Mouse (Mus musculus) MEL (cell line): ENCODE measurements around the gene Fyn. TPM values are rescaled to one million over a fixed set of nuclear protein-coding genes. Genes with fewer than 3 reads are reported as not detected.

Experiments used
- DNase-seq: peaks from one replicate; pipeline ENCODE4 v3.0.0; 2011; ENCODE audit warnings: low read depth, low spot score
- H3K27ac ChIP-seq: 2 replicates; pipeline ENCODE4 v1.5.1; 2012; ENCODE audit warnings: low read depth, mild to moderate bottlenecking, control low read depth, low read length, moderate library complexity; ENCODE audit not compliant: control insufficient read depth
- H3K27me3 ChIP-seq, 2 experiments: fragments of 150-350 bp in 1 of 2; sonication (generic) in 1 of 2; 2 replicates each; pipeline ENCODE4 v1.6.1; 2012; ENCODE audit warnings: low read length in 2 of 2, mild to moderate bottlenecking in 2 of 2, improper control_type of control experiment in 1 of 2, moderate library complexity in 1 of 2; ENCODE audit not compliant: insufficient read depth in 2 of 2, control insufficient read depth in 1 of 2
- H3K36me3 ChIP-seq, 2 experiments: 2 replicates each; pipeline ENCODE4 v1.6.1; 2012 to 2014; ENCODE audit warnings: low read length in 2 of 2, improper control_type of control experiment in 1 of 2, inconsistent platforms in 1 of 2, mild to moderate bottlenecking in 1 of 2; ENCODE audit not compliant: insufficient read depth in 2 of 2, control insufficient read depth in 1 of 2
- H3K4me1 ChIP-seq, 2 experiments: fragments of 150-350 bp in 1 of 2; sonication (generic) in 1 of 2; 2 replicates each; pipeline ENCODE4 v1.6.1; 2012; ENCODE audit warnings: low read length in 2 of 2, improper control_type of control experiment in 1 of 2, mild to moderate bottlenecking in 1 of 2; ENCODE audit not compliant: insufficient read depth in 2 of 2, control insufficient read depth in 1 of 2
- H3K4me3 ChIP-seq, 2 experiments: fragments of 150-350 bp in 1 of 2; sonication (generic) in 1 of 2; 2 replicates each; pipeline ENCODE4 v1.5.1; 2012; ENCODE audit warnings: low read depth in 2 of 2, low read length in 2 of 2, mild to moderate bottlenecking in 2 of 2, moderate library complexity in 2 of 2, control low read depth in 1 of 2, improper control_type of control experiment in 1 of 2; ENCODE audit not compliant: control insufficient read depth in 1 of 2, insufficient read depth in 1 of 2
- H3K79me2 ChIP-seq: 2 replicates; pipeline ENCODE4 v1.6.1; 2012; ENCODE audit warnings: mild to moderate bottlenecking, low read length, moderate library complexity; ENCODE audit not compliant: control insufficient read depth, poor library complexity, insufficient read depth
- H3K9ac ChIP-seq: 2 replicates; pipeline ENCODE4 v1.6.1; 2012; ENCODE audit warnings: low read depth, mild to moderate bottlenecking, control low read depth, low read length, moderate library complexity; ENCODE audit not compliant: control insufficient read depth, poor library complexity, severe bottlenecking
- H3K9me3 ChIP-seq: fragments of 150-350 bp; sonication (generic); replicated peaks from 2 replicates; pipeline ENCODE4 v1.6.1; 2012; ENCODE audit warnings: mild to moderate bottlenecking, low read length, improper control_type of control experiment, moderate library complexity; ENCODE audit not compliant: insufficient read depth
- BHLHE40 ChIP-seq: IDR thresholded peaks from 2 replicates; pipeline ENCODE4 v1.6.1; 2012; ENCODE audit warnings: low read depth, mild to moderate bottlenecking, inconsistent platforms, low read length, improper control_type of control experiment, borderline replicate concordance
- CHD1 ChIP-seq: IDR thresholded peaks from 2 replicates; pipeline ENCODE4 v1.6.1; 2012; ENCODE audit warnings: low read depth, mild to moderate bottlenecking, inconsistent platforms, low read length, improper control_type of control experiment
- CHD2 ChIP-seq: IDR thresholded peaks from 2 replicates; pipeline ENCODE4 v1.6.1; 2011; ENCODE audit warnings: low read length, improper control_type of control experiment
- CTCF ChIP-seq, 3 experiments: IDR thresholded peaks in 2 of 3; conservative IDR thresholded peaks in 1 of 3; 2 replicates each; pipeline ENCODE4 v1.5.1; 2011 to 2012; ENCODE audit warnings: low read length in 3 of 3, low read depth in 2 of 3, mild to moderate bottlenecking in 2 of 3, improper control_type of control experiment in 1 of 3, inconsistent platforms in 1 of 3, mixed read lengths in 1 of 3, moderate library complexity in 1 of 3; ENCODE audit not compliant: control insufficient read depth in 1 of 3, insufficient read depth in 1 of 3, poor library complexity in 1 of 3, severe bottlenecking in 1 of 3
- E2F4 ChIP-seq: IDR thresholded peaks from 2 replicates; pipeline ENCODE4 v1.6.1; 2011; ENCODE audit warnings: low read depth, low read length, improper control_type of control experiment, borderline replicate concordance
- ELF1 ChIP-seq: IDR thresholded peaks from 2 replicates; pipeline ENCODE4 v1.6.1; 2014; ENCODE audit warnings: low read depth, mild to moderate bottlenecking, inconsistent platforms, low read length, improper control_type of control experiment, moderate library complexity
- GABPA ChIP-seq: IDR thresholded peaks from 2 replicates; pipeline ENCODE4 v1.6.1; 2012; ENCODE audit warnings: low read depth, mild to moderate bottlenecking, inconsistent platforms, low read length, improper control_type of control experiment, moderate library complexity
- GATA1 ChIP-seq: IDR thresholded peaks from 2 replicates; pipeline ENCODE4 v1.6.1; 2011; ENCODE audit warnings: low read depth, low read length, improper control_type of control experiment
- HCFC1 ChIP-seq: IDR thresholded peaks from 2 replicates; pipeline ENCODE4 v1.6.1; 2012; ENCODE audit warnings: low read depth, mild to moderate bottlenecking, inconsistent platforms, low read length, improper control_type of control experiment, moderate library complexity
- MAFK ChIP-seq: IDR thresholded peaks from 2 replicates; pipeline ENCODE4 v1.6.1; 2011; ENCODE audit warnings: low read depth, mild to moderate bottlenecking, low read length, improper control_type of control experiment, borderline replicate concordance
- MAZ ChIP-seq: IDR thresholded peaks from 2 replicates; pipeline ENCODE4 v1.6.1; 2012; ENCODE audit warnings: low read depth, mild to moderate bottlenecking, inconsistent platforms, low read length, improper control_type of control experiment
- MXI1 ChIP-seq: IDR thresholded peaks from 2 replicates; pipeline ENCODE4 v1.6.1; 2011; ENCODE audit warnings: mild to moderate bottlenecking, low read depth, low read length, improper control_type of control experiment
- NELFE ChIP-seq: IDR thresholded peaks from 2 replicates; pipeline ENCODE4 v1.6.1; 2011; ENCODE audit warnings: low read depth, low read length, improper control_type of control experiment
- NRF1 ChIP-seq: IDR thresholded peaks from 2 replicates; pipeline ENCODE4 v1.6.1; 2014; ENCODE audit warnings: low read depth, mild to moderate bottlenecking, inconsistent platforms, low read length, improper control_type of control experiment, moderate library complexity; ENCODE audit not compliant: poor library complexity, insufficient read depth, severe bottlenecking
- SIN3A ChIP-seq: IDR thresholded peaks from 2 replicates; pipeline ENCODE4 v1.6.1; 2012; ENCODE audit warnings: low read length, improper control_type of control experiment, inconsistent platforms
- SMC3 ChIP-seq: IDR thresholded peaks from 2 replicates; pipeline ENCODE4 v1.6.1; 2011; ENCODE audit warnings: low read depth, low read length, improper control_type of control experiment
- TAL1 ChIP-seq: IDR thresholded peaks from 2 replicates; pipeline ENCODE4 v1.6.1; 2012; ENCODE audit warnings: mild to moderate bottlenecking, inconsistent platforms, low read length, moderate library complexity, mixed read lengths
- UBTF ChIP-seq: IDR thresholded peaks from 2 replicates; pipeline ENCODE4 v1.6.1; 2012; ENCODE audit warnings: low read depth, mild to moderate bottlenecking, inconsistent platforms, low read length, improper control_type of control experiment, moderate library complexity, borderline replicate concordance; ENCODE audit not compliant: insufficient read depth
- USF1 ChIP-seq: IDR thresholded peaks from 2 replicates; pipeline ENCODE4 v1.6.1; 2014; ENCODE audit warnings: low read depth, mild to moderate bottlenecking, inconsistent platforms, low read length, improper control_type of control experiment, moderate library complexity
- USF2 ChIP-seq, 2 experiments: IDR thresholded peaks; 2 replicates each; pipeline ENCODE4 v1.6.1; 2011 to 2012; ENCODE audit warnings: improper control_type of control experiment in 2 of 2, low read length in 2 of 2, borderline replicate concordance in 1 of 2, inconsistent platforms in 1 of 2, low read depth in 1 of 2, mild to moderate bottlenecking in 1 of 2; ENCODE audit not compliant: insufficient read depth in 1 of 2
- ZC3H11A ChIP-seq: IDR thresholded peaks from 2 replicates; pipeline ENCODE4 v1.6.1; 2012; ENCODE audit warnings: low read depth, mild to moderate bottlenecking, inconsistent platforms, low read length, improper control_type of control experiment
- ZMIZ1 ChIP-seq: IDR thresholded peaks from 2 replicates; pipeline ENCODE4 v1.6.1; 2012; ENCODE audit warnings: low read depth, mild to moderate bottlenecking, inconsistent platforms, low read length, improper control_type of control experiment, moderate library complexity
- ZNF384 ChIP-seq: IDR thresholded peaks from 2 replicates; pipeline ENCODE4 v1.6.1; 2012; ENCODE audit warnings: low read depth, mild to moderate bottlenecking, inconsistent platforms, low read length, improper control_type of control experiment
- polyA plus RNA-seq, 2 experiments: library from polyadenylated mRNA; stranded (reverse) in 1 of 2; unstranded in 1 of 2; fragments of >175 nt in 1 of 2; fragments of >200 nt in 1 of 2; gene quantifications; 2 replicates each; pipeline versions ENCODE4 v1.2.1 to v1.2.4; 2012; ENCODE audit warnings: low replicate concordance in 2 of 2, low read depth in 1 of 2; ENCODE audit not compliant: insufficient read length in 2 of 2, insufficient read depth in 1 of 2, missing spikeins in 1 of 2
- total RNA-seq: library from RNA; depleted of rRNA; stranded (reverse); fragments of 300-350 nt; gene quantifications from 2 replicates; pipeline ENCODE4 v1.2.3, GENCODE M21; 2012

Fyn gene
- total and polyA plus RNA-seq, 3 experiments = 0.03 TPM; not detected in 2

GRCm38 (mm10) chr10:39506353-39506752 is 137.7 kb downstream of the Fyn start:
- H3K4me3 ChIP-seq = no peak overlapping the region
- H3K9me3 ChIP-seq = no peaks in the 10 kb centered on the region
- H3K27me3 ChIP-seq = no peaks in the 10 kb centered on the region
- TF ChIP-seq USF1 (no peak), USF2 (IDR thresholded peaks at IDR 0.05; ENCODE audit: borderline replicate concordance in 1 of 2, insufficient read depth in 1 of 2, low read depth in 1 of 2, low read length in 2 of 2) (no peak), HCFC1 (no peak)
- TF ChIP-seq, all 39 proteins: peak for 0
- no peaks in the 10 kb centered on the region for H3K4me1 ChIP-seq
- no peaks in the 10 kb centered on the region for H3K79me2 ChIP-seq
- no peak overlapping the region for H3K27ac ChIP-seq
- no peak for DNase-seq
- no peaks in the 10 kb centered on the region for H3K36me3 ChIP-seq
- no peak overlapping the region for H3K9ac ChIP-seq

- DNase-seq = no peak
- Histone ChIP-seq H3K4me3 (no peak overlapping the region), H3K9me3 (no peaks in the 10 kb centered on the region), H3K27ac (no peak overlapping the region), H3K79me2 (no peaks in the 10 kb centered on the region), H3K9ac (no peak overlapping the region), H3K4me1 (no peaks in the 10 kb centered on the region), H3K27me3 (no peaks in the 10 kb centered on the region), H3K36me3 (no peaks in the 10 kb centered on the region)
- TF ChIP-seq BHLHE40 = no peak
- no peak for TF ChIP-seq CTCF (IDR thresholded peaks at IDR 0.05 in 2 of 3, conservative IDR thresholded peaks at IDR 0.05 in 1 of 3; ENCODE audit: control insufficient read depth in 1 of 3, insufficient read depth in 1 of 3, low read depth in 2 of 3, low read length in 3 of 3, poor library complexity in 1 of 3, severe bottlenecking in 1 of 3)
- TF ChIP-seq CHD2 = no peak
- TF ChIP-seq MXI1 = no peak
- no peak for TF ChIP-seq NRF1
- no peak for TF ChIP-seq GATA1
- no peak for TF ChIP-seq TAL1
- TF ChIP-seq MAZ = no peak
- TF ChIP-seq MAFK = no peak
- no peak for TF ChIP-seq E2F4
- TF ChIP-seq UBTF = no peak
- no peak for TF ChIP-seq ZC3H11A
- TF ChIP-seq SIN3A = no peak
- TF ChIP-seq SMC3 = no peak
- no peak for TF ChIP-seq ZNF384
- TF ChIP-seq NELFE = no peak
- no peak for TF ChIP-seq ELF1
- TF ChIP-seq GABPA = no peak
- no peak for TF ChIP-seq ZMIZ1
- no peak for TF ChIP-seq CHD1
Observed at GRCm38 (mm10) chr10:39506831-39507230, 138.2 kb downstream of the Fyn start.
